Mouse (Mus musculus): Measurements from ENCODE around the gene Sin3b.

GRCm38 (mm10) chr8:72760216-72760615, 37.1 kb downstream of the Sin3b start:
- no peak for TF ChIP-seq EP300 (optimal IDR thresholded peaks at IDR 0.05)
- TF ChIP-seq CTCF (IDR thresholded peaks at IDR 0.05; ENCODE audit: low read depth): no peak

Data from stomach, postnatal 0 days (tissue).